Mouse (Mus musculus): ENCODE data around the gene Slc7a7.

GRCm38 (mm10) chr14:54398921-54399382 is 18.6 kb downstream of the Slc7a7 start:
- no peak for TF ChIP-seq GATA1 (IDR thresholded peaks at IDR 0.05; ENCODE audit: borderline replicate concordance, low read length)
- no peak for TF ChIP-seq FLI1 (IDR thresholded peaks at IDR 0.05; ENCODE audit: low read length)

Measured in megakaryocyte, embryonic 14.5 days (primary cell).